Mouse (Mus musculus): ENCODE data around the gene Mr1.

GRCm38 (mm10) chr1:155098486-155099279, 47.9 kb downstream of the Mr1 start:
- TF ChIP-seq CTCF (IDR thresholded peaks at IDR 0.05; ENCODE audit: control insufficient read depth, insufficient read depth, insufficient replicate concordance, low read depth, low read length) (no peak), POLR2A (IDR thresholded peaks at IDR 0.05; ENCODE audit: control insufficient read depth, low read depth, low read length) (peak; percentile 31; the same call in 1 of the 2 replicates)
